Mouse (Mus musculus) forebrain, postnatal 0 days (tissue): Measurements from ENCODE around the gene Prdm16. TPM values are rescaled to one million over a fixed set of nuclear protein-coding genes. Genes with fewer than 3 reads are reported as not detected.

ENCODE experiments used
- ATAC-seq: fragments of 200-750 bp; cut with Nextera tagmentation; 2 replicates; pipeline ENCODE4 v1.8.0; 2017; ENCODE audit warnings: mild to moderate bottlenecking, moderate library complexity
- DNase-seq: peaks from one replicate; pipeline ENCODE4 v3.0.0-alpha.2; 2015
- H3K27ac ChIP-seq: fragments of 300-500 bp; sonication (generic); 2 replicates; pipeline ENCODE4 v1.5.1; 2014; ENCODE audit warnings: low read depth, mild to moderate bottlenecking, antibody characterized with exemption, low read length, moderate library complexity, mixed read lengths
- H3K27me3 ChIP-seq: fragments of 300-500 bp; sonication (generic); 2 replicates; pipeline ENCODE4 v1.6.1; 2014; ENCODE audit warnings: mild to moderate bottlenecking, low read length, mixed read lengths; ENCODE audit not compliant: insufficient read depth
- H3K36me3 ChIP-seq: fragments of 300-500 bp; sonication (generic); 2 replicates; pipeline ENCODE4 v1.6.1; 2014; ENCODE audit warnings: mild to moderate bottlenecking, moderate library complexity; ENCODE audit not compliant: insufficient read depth
- H3K4me1 ChIP-seq: fragments of 300-500 bp; sonication (generic); 2 replicates; pipeline ENCODE4 v1.6.1; 2014; ENCODE audit warnings: antibody characterized with exemption; ENCODE audit not compliant: insufficient read depth
- H3K4me2 ChIP-seq: fragments of 300-500 bp; sonication (generic); 2 replicates; pipeline ENCODE4 v1.6.1; 2014; ENCODE audit warnings: low read depth, mild to moderate bottlenecking, moderate library complexity
- H3K4me3 ChIP-seq: fragments of 300-500 bp; sonication (generic); 2 replicates; pipeline ENCODE4 v1.5.1; 2014; ENCODE audit warnings: low read depth, low read length, mixed read lengths
- H3K9ac ChIP-seq: fragments of 300-500 bp; sonication (generic); 2 replicates; pipeline ENCODE4 v1.6.1; 2014; ENCODE audit warnings: mild to moderate bottlenecking
- H3K9me3 ChIP-seq: fragments of 300-500 bp; sonication (generic); 2 replicates; pipeline ENCODE4 v1.6.1; 2016; ENCODE audit warnings: low read length
- CTCF ChIP-seq: sonication (generic); IDR thresholded peaks from 2 replicates; pipeline ENCODE4 v1.5.1; 2016; ENCODE audit warnings: antibody characterized with exemption, control low read depth, low read depth
- WGBS: fragments of 180-500 bp; shearing (Covaris S2); extraction: QIAGEN DNeasy Blood & Tissue Kit; methylation state at CpG from one replicate; pipeline ENCODE4 v1.1.7; 2014; 5-methylcytosine and 5-hydroxymethylcytosine counted together
- polyA plus RNA-seq: library from polyadenylated mRNA; unstranded; fragments of >200 nt; fragmentation: Nextera tagmentation; extraction: Ambion mirVana; gene quantifications from 2 replicates; pipeline ENCODE4 v1.2.1, GENCODE M21; 2015
- total RNA-seq: library from RNA; depleted of rRNA; stranded (reverse); fragments of >200 nt; gene quantifications from 2 replicates; pipeline ENCODE4 v1.2.3, GENCODE M21; 2014

Gene Prdm16
- total and polyA plus RNA-seq, 2 experiments from 2014 or later = 10.7 to 16.3 TPM

DNA sequence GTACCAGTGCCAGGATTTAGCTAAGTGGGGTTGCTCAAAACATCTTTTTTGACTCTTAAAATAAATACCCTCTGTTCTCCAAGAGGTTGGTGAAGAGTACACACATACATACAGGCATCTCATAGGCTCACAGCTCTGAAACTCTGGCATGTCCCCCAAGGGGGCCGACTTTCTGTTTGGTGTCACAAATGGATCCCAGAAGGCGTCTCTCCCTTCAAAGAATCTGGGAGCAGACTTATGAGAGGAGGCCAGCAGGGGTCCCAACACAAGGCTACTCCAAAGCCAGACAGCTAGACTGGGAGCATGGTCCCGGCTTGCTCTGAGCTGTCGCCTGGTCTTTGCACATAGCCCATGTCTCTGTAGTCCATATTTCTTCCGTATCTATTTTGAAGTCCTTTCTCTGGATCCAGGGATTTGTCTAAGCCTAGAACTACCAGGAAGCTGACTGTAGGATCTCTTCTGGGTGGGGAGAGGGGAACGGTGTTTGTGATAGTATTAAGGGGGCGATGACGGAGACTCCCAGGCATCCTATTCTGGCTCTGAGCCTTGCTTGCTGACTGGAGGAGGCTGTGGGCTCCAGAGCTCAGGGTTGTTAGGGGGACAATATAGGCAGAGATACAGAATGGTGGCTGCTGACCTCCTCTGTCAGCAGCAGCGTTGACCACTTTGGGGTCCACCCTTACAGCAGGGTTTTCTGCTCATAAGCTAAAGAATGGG lies 156.0 kb downstream of the Prdm16 start:
- 70% methylated on average over 9 of the region's 9 CpGs for WGBS
- TF ChIP-seq CTCF = no peak
- no peaks in the 10 kb centered on the region for H3K27me3 ChIP-seq
- H3K4me3 ChIP-seq = no peak overlapping the region
- H3K36me3 ChIP-seq = no peaks in the 10 kb centered on the region
- no peaks in the 10 kb centered on the region for H3K4me1 ChIP-seq
- no peaks in the 10 kb centered on the region for H3K9me3 ChIP-seq
- H3K9ac ChIP-seq = no peak overlapping the region
- no peak for ATAC-seq
- no peak overlapping the region for H3K27ac ChIP-seq
- DNase-seq = no peak
- no peak overlapping the region for H3K4me2 ChIP-seq

- H3K9me3 ChIP-seq = no peaks in the 10 kb centered on the region
- no peak for ATAC-seq
- H3K4me3 ChIP-seq = no peak overlapping the region
- no peaks in the 10 kb centered on the region for H3K27me3 ChIP-seq
- H3K4me2 ChIP-seq = no peak overlapping the region
- no peaks in the 10 kb centered on the region for H3K36me3 ChIP-seq
- no peak for DNase-seq
- H3K27ac ChIP-seq = no peak overlapping the region
- H3K9ac ChIP-seq = no peak overlapping the region
- 61% methylated on average over 15 of the region's 15 CpGs for WGBS
- TF ChIP-seq CTCF = no peak
- no peaks in the 10 kb centered on the region for H3K4me1 ChIP-seq
Observed at GRCm38 (mm10) chr4:154480143-154480542, 156.5 kb downstream of the Prdm16 start.

GRCm38 (mm10) chr4:154478933-154479613 lies 157.6 kb downstream of the Prdm16 start:
- no peak for DNase-seq
- ATAC-seq = no peak
- Histone ChIP-seq H3K27me3 (peaks cover 2% of the 10 kb centered on the region; the same call in 1 of the 2 replicates), H3K4me2 (no peak overlapping the region), H3K9ac (no peak overlapping the region), H3K4me3 (no peak overlapping the region), H3K4me1 (no peaks in the 10 kb centered on the region), H3K9me3 (no peaks in the 10 kb centered on the region), H3K27ac (no peak overlapping the region), H3K36me3 (no peaks in the 10 kb centered on the region)
- no peak for TF ChIP-seq CTCF
- WGBS = 92% methylated on average over 8 of the region's 8 CpGs

DNA sequence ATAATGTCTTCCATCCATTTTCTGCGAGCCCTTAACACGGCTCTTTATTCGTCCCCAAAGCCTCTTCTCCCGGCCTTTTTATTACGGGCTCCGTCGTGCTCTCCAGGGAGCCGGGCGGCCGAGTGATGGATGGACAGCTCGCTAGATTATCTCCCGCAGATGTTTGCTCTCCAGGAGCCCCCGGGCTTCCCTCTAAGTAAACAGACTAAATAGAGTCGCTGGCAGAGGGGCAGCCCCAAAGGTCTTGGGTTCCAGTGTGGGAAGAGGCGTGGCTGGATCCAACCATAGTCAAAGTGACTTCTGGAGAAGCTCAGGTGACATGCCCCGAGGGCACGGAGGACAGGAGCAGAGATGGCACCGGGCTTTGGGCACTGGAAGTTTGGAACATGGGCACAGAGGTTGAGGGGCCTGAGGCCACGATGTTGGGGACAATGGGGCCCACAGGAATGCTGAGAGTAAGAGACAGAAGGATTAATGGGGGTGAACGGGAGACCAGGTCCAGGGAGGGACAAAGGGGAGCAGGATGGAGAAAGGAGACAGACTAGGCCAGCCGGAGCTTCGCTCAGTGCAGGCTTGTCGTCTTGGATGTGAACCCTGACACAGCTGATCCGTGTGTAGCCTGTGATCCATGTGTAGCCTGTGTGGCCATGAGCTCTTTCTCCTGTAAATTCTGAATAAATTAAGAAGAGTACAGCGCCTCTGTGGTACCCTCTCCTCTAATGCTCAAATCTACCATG lies 162.9 kb downstream of the Prdm16 start:
- Histone ChIP-seq H3K9me3 (no peaks in the 10 kb centered on the region), H3K36me3 (no peaks in the 10 kb centered on the region), H3K9ac (no peak overlapping the region), H3K4me3 (no peak overlapping the region), H3K4me2 (no peak overlapping the region), H3K27ac (no peak overlapping the region), H3K4me1 (peaks cover 8% of the 10 kb centered on the region; the same call in 1 of the 2 replicates), H3K27me3 (peaks cover 5% of the 10 kb centered on the region; the same call in 1 of the 2 replicates)
- TF ChIP-seq CTCF = no peak
- 20% methylated on average over 25 of the region's 25 CpGs for WGBS
- ATAC-seq = no peak
- DNase-seq = no peak

GRCm38 (mm10) chr4:154472569-154472968 lies 164.1 kb downstream of the Prdm16 start:
- Histone ChIP-seq H3K4me3 (no peak overlapping the region), H3K9ac (no peak overlapping the region), H3K27me3 (peaks cover 5% of the 10 kb centered on the region; the same call in 1 of the 2 replicates), H3K36me3 (no peaks in the 10 kb centered on the region), H3K4me1 (peaks cover 8% of the 10 kb centered on the region; the same call in 1 of the 2 replicates), H3K9me3 (no peaks in the 10 kb centered on the region), H3K27ac (no peak overlapping the region), H3K4me2 (no peak overlapping the region)
- no peak for TF ChIP-seq CTCF
- DNase-seq = no peak
- no peak for ATAC-seq
- WGBS = 39% methylated on average over 8 of the region's 8 CpGs

GRCm38 (mm10) chr4:154471447-154472101 lies 165.1 kb downstream of the Prdm16 start:
- H3K9ac ChIP-seq = no peak overlapping the region
- peaks cover 8% of the 10 kb centered on the region; the same call in 1 of the 2 replicates for H3K4me1 ChIP-seq
- no peak for TF ChIP-seq CTCF
- 19% methylated on average over 17 of the region's 17 CpGs for WGBS
- no peaks in the 10 kb centered on the region for H3K9me3 ChIP-seq
- H3K36me3 ChIP-seq = no peaks in the 10 kb centered on the region
- peak; percentile 50 for DNase-seq
- ATAC-seq = no peak
- no peak overlapping the region; the same call in 1 of the 2 replicates for H3K4me2 ChIP-seq
- H3K4me3 ChIP-seq = no peak overlapping the region
- peaks cover 5% of the 10 kb centered on the region; the same call in 1 of the 2 replicates for H3K27me3 ChIP-seq
- H3K27ac ChIP-seq = no peak overlapping the region
